Mouse (Mus musculus) hindbrain, embryonic 12.5 days (tissue): Measurements from ENCODE around the gene Synpo2l. TPM values are rescaled to one million over a fixed set of nuclear protein-coding genes. Genes with fewer than 3 reads are reported as not detected.
"Not testable (repeated sequence)": the region's sequence is repeated elsewhere in the genome, so short reads cannot be mapped to it uniquely, and the experiment has no call there.

Experiments used
- ATAC-seq: fragments of 200-750 bp; cut with Nextera tagmentation; 2 replicates; pipeline ENCODE4 v1.8.0; 2017; ENCODE audit warnings: moderate TSS enrichment; ENCODE audit not compliant: low FRiP score
- H3K27ac ChIP-seq: fragments of 300-500 bp; sonication (generic); 2 replicates; pipeline ENCODE4 v1.5.1; 2016; ENCODE audit warnings: mild to moderate bottlenecking
- H3K27me3 ChIP-seq: fragments of 300-500 bp; sonication (generic); 2 replicates; pipeline ENCODE4 v1.6.1; 2016; ENCODE audit warnings: mild to moderate bottlenecking
- H3K36me3 ChIP-seq: fragments of 300-500 bp; sonication (generic); 2 replicates; pipeline ENCODE4 v1.6.1; 2016; ENCODE audit warnings: mild to moderate bottlenecking
- H3K4me1 ChIP-seq: fragments of 300-500 bp; sonication (generic); 2 replicates; pipeline ENCODE4 v1.6.1; 2016
- H3K4me2 ChIP-seq: fragments of 300-500 bp; sonication (generic); replicated peaks from 2 replicates; pipeline ENCODE4 v1.6.1; 2016; ENCODE audit warnings: mild to moderate bottlenecking
- H3K4me3 ChIP-seq: fragments of 300-500 bp; sonication (generic); 2 replicates; pipeline ENCODE4 v1.5.1; 2016; ENCODE audit warnings: mild to moderate bottlenecking
- H3K9ac ChIP-seq: fragments of 300-500 bp; sonication (generic); 2 replicates; pipeline ENCODE4 v1.6.1; 2016; ENCODE audit warnings: mild to moderate bottlenecking, moderate library complexity
- H3K9me3 ChIP-seq: fragments of 300-500 bp; sonication (generic); replicated peaks from 2 replicates; pipeline ENCODE4 v1.6.1; 2016; ENCODE audit warnings: mild to moderate bottlenecking
- WGBS: fragments of 180-500 bp; shearing (Covaris S2); methylation state at CpG from one replicate; pipeline ENCODE4 v1.1.7; 2016; 5-methylcytosine and 5-hydroxymethylcytosine counted together
- polyA plus RNA-seq: library from polyadenylated mRNA; unstranded; fragments of >200 nt; fragmentation: Nextera tagmentation; extraction: Ambion mirVana; gene quantifications from 2 replicates; pipeline ENCODE4 v1.2.1, GENCODE M21; 2016

Gene Synpo2l
- polyA plus RNA-seq = 0.85 and 5.3 TPM in 2 replicates

GRCm38 (mm10) chr14:20668154-20668810 lies at the start of gene Synpo2l:
Synpo2l (minus strand) TSS chr14:20668354.
- Histone ChIP-seq H3K4me1 (peaks cover 2% of the 10 kb centered on the region; the same call in 1 of the 2 replicates), H3K36me3 (no peaks in the 10 kb centered on the region), H3K4me2 (no peak within 1 kb of the TSS), H3K27ac (no peak within 1 kb of the TSS), H3K9ac (no peak within 1 kb of the TSS), H3K9me3 (no peaks in the 10 kb centered on the region), H3K27me3 (peaks cover 35% of the 10 kb centered on the region), H3K4me3 (no peak within 1 kb of the TSS)
- 84% methylated on average over 8 of the region's 8 CpGs for WGBS
- ATAC-seq = no peak

DNA sequence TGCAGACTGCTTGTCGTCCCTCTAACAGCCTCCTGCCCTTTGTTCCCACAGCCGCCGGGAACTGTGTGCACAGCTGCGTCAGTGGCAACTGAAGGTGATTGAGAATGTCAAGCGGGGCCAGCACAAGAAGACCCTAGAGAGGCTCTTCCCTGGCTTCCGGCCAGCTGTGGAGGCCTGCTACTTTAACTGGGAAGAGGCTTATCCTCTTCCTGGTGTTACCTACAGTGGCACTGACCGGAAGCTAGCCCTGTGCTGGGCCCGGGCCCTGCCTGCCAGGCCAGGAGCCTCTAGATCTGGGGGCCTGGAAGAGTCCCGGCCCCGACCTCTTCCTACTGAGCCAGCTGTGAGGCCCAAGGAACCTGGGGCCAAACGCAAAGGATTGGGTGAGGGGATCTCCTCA lies 45.7 kb upstream of the Synpo2l start:
- H3K9ac ChIP-seq = no peak overlapping the region
- no peak overlapping the region for H3K4me3 ChIP-seq
- no peaks in the 10 kb centered on the region for H3K27me3 ChIP-seq
- H3K27ac ChIP-seq = no peak overlapping the region
- peaks cover 83% of the 10 kb centered on the region for H3K36me3 ChIP-seq
- H3K9me3 ChIP-seq = no peaks in the 10 kb centered on the region
- WGBS = 79% methylated on average over 11 of the region's 11 CpGs
- ATAC-seq = no peak
- H3K4me1 ChIP-seq = peaks cover 9% of the 10 kb centered on the region
- no peak overlapping the region for H3K4me2 ChIP-seq

GRCm38 (mm10) chr14:20708239-20708638 lies 40.1 kb upstream of the Synpo2l start:
- H3K4me1 ChIP-seq = peaks cover 19% of the 10 kb centered on the region
- no peaks in the 10 kb centered on the region for H3K27me3 ChIP-seq
- peak overlapping the region; percentile 99 for H3K4me3 ChIP-seq
- H3K9me3 ChIP-seq = no peaks in the 10 kb centered on the region
- H3K9ac ChIP-seq = peak overlapping the region; percentile 99
- peaks cover 41% of the 10 kb centered on the region for H3K36me3 ChIP-seq
- no peak for ATAC-seq
- 9% methylated on average over 10 of the region's 10 CpGs for WGBS
- peak overlapping the region; percentile 88; the same call in 1 of the 2 replicates for H3K27ac ChIP-seq
- peak overlapping the region; percentile 72 for H3K4me2 ChIP-seq

DNA sequence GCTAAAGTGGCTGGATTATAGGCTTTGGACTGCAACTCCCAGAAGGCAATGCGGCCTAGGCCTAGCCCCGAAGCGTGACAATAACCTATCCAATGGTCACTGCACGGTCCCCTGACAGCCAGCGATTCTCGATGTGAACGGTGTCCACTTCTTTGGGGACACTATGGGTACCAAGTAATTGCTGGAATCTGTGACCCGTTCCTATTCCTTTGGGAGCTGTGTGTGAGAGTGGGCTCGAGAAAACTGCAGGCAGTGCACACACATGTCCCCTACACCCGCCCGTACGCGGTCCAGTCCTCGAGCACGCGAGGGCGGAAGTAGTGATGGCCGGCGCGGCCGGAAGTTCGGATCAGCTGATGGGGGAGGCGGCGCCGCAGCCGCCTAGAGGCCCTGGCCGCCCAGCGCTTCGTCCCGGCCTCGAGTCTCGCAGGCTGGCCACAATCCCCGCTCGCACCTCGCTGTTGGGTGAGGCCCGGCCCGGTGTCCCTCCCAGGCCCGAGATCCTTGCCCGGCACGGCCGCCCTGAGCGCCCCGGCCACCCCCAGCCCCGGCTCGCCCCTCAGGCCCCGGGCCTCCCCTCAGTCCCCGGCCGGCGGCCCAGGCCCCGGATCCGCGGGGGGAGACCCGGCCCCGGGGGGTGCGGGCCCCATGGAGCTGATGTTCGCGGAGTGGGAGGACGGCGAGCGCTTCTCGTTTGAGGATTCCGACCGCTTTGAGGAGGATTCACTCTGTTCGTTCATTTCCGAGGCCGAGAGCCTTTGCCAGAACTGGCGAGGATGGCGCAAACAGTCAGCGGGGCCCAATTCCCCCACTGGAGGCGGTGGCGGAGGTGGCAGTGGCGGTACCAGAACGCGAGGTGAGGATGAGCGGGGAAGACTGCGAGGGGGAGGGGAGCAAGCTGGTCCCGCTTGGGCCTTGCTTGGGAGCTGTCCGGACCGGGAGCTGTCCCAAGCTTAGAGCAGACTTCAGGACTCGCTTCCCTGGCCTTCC lies 39.3 kb upstream of the Synpo2l start, which contains the start of gene Zswim8:
Zswim8 (plus strand) TSS at position 352 of the 990 bp plus-strand sequence.
- Histone ChIP-seq H3K4me1 (peaks cover 19% of the 10 kb centered on the region), H3K36me3 (peaks cover 34% of the 10 kb centered on the region), H3K9ac (peak within 1 kb of the TSS; percentile 99), H3K4me2 (peak within 1 kb of the TSS; percentile 72), H3K27me3 (no peaks in the 10 kb centered on the region), H3K9me3 (no peaks in the 10 kb centered on the region), H3K4me3 (peak within 1 kb of the TSS; percentile 99), H3K27ac (peak within 1 kb of the TSS; percentile 88)
- under 1% methylated on average over 70 of the region's 80 CpGs for WGBS
- ATAC-seq = peak; percentile 94

GRCm38 (mm10) chr14:20703461-20703860 lies 35.3 kb upstream of the Synpo2l start:
- ATAC-seq, H3K9me3 ChIP-seq, H3K27me3 ChIP-seq: not testable (repeated sequence)
- Histone ChIP-seq H3K4me2 (peak overlapping the region; percentile 65), H3K4me1 (peaks cover 29% of the 10 kb centered on the region), H3K9ac (peak overlapping the region; percentile 79), H3K27ac (peak overlapping the region; percentile 91), H3K36me3 (peaks cover 13% of the 10 kb centered on the region), H3K4me3 (peak overlapping the region; percentile 74)
- WGBS = 10% methylated on average over 8 of the region's 8 CpGs

DNA sequence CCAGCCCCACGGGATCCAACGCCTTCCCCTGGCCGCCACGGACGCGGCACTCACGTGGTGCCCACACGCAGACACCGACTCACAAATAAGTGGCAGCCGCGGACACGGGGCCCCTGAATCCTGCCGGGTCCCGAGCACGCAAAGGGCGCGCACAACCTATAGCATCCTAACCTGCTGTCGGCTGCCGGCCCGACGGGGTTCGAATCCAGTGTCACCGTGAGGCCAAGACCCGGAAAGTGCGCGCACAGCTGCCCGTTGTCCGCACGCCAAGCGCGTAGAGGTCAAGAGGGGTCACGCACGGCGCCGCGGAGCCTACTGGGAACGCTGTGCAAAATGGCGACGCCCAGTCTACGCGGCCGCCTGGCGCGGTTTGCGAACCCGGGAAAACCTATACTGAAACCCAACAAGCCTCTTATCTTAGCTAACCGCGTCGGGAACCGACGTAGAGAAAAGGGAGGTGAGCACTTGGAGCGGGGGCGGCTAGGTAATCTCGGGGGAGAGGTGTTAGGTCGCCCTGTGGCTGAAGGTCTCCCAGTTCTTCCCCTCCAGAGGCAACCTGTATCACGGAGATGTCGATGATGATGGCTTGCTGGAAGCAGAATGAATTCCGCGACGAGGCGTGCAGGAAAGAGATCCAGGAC lies 34.7 kb upstream of the Synpo2l start, which contains the start of gene Chchd1:
Chchd1 (plus strand) TSS at position 266 of the 641 bp plus-strand sequence.
- Histone ChIP-seq H3K4me3 (peak within 1 kb of the TSS; percentile 74), H3K4me1 (peaks cover 33% of the 10 kb centered on the region)
- peak; percentile 72 for ATAC-seq

DNA sequence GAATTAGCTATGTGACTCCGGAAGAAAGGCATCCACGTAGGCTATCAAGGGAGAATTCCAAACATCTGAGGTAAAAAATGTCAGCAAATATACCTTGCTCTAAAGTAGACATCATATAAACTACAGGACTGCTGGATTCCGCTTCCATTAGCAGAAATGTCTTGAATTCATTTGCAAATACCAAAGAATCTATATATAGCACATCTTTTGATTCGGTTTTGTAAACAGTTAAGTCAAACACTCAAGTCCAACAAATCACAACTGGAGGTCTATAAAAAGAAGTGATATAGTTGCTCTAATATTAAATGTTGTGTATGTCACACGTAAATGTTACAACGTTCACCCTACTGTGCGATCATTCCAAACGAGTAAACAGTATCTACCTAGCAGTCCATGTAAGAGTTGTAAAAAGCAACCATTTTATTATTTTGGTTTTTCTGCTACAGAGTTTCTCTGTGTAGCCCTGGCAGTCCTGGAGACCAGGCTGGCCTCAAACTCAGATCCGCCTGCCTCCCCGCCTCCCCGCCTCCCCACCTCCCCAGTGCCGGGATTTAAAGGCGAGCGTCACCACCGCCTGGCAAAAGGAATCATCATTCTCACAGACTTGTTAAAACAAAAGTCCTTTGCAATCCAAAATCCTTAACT lies 34.1 kb upstream of the Synpo2l start:
- Histone ChIP-seq H3K36me3 (peaks cover 18% of the 10 kb centered on the region), H3K4me2 (peak overlapping the region; percentile 65), H3K4me1 (peaks cover 40% of the 10 kb centered on the region), H3K9ac (peak overlapping the region; percentile 79), H3K27ac (peak overlapping the region; percentile 91), H3K4me3 (peak overlapping the region; percentile 74), H3K9me3 (no peaks in the 10 kb centered on the region), H3K27me3 (no peaks in the 10 kb centered on the region)
- ATAC-seq = peak; percentile 23; the same call in 1 of the 2 replicates
- WGBS = 17% methylated on average over 15 of the region's 15 CpGs

More for the DNA sequence above, 34.7 kb upstream of the Synpo2l start, which contains the start of gene Chchd1:
- Histone ChIP-seq H3K9me3 (no peaks in the 10 kb centered on the region), H3K27me3 (no peaks in the 10 kb centered on the region), H3K9ac (peak within 1 kb of the TSS; percentile 79), H3K27ac (peak within 1 kb of the TSS; percentile 91), H3K4me2 (peak within 1 kb of the TSS; percentile 65), H3K36me3 (peaks cover 18% of the 10 kb centered on the region)
- under 1% methylated on average over 61 of the region's 61 CpGs for WGBS

DNA sequence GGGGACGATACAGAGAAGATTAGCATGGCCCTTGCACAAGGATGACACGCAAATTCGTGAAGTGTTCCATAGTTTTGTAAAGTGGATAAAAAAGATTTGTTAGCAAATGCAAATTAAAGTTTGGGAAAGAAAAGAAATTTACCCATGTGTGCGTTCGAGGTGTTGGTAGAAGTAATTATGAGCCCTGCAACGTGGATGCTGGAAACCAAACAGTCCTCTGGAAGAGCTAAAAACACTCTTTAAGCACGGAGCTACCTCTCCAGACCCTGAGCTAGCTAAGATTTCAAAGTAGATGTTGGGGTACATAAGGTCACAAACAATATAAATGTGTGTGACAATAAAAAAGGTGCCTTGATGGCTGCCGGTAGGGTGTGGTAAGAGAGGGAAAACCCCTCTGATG lies 33.4 kb upstream of the Synpo2l start:
- Histone ChIP-seq H3K4me3 (peak overlapping the region; percentile 74; the same call in 1 of the 2 replicates), H3K27me3 (no peaks in the 10 kb centered on the region), H3K36me3 (peaks cover 18% of the 10 kb centered on the region), H3K9me3 (no peaks in the 10 kb centered on the region), H3K9ac (0 out of 2 replicates have a peak overlapping the region, but pooled peaks have one; percentile 79), H3K4me1 (peaks cover 46% of the 10 kb centered on the region), H3K27ac (no peak overlapping the region), H3K4me2 (peak overlapping the region; percentile 65)
- ATAC-seq = no peak
- 89% methylated on average over 8 of the region's 8 CpGs for WGBS

- H3K4me1 ChIP-seq = peaks cover 55% of the 10 kb centered on the region
- no peaks in the 10 kb centered on the region for H3K27me3 ChIP-seq
- H3K9me3 ChIP-seq = no peaks in the 10 kb centered on the region
- ATAC-seq = no peak
- H3K4me2 ChIP-seq = no peak overlapping the region
- H3K36me3 ChIP-seq = peaks cover 17% of the 10 kb centered on the region
- 91% methylated on average over 3 of the region's 3 CpGs for WGBS
- H3K27ac ChIP-seq = no peak overlapping the region
- H3K9ac ChIP-seq = no peak overlapping the region
- no peak overlapping the region for H3K4me3 ChIP-seq
These were observed 32.2 kb upstream of the Synpo2l start for GRCm38 (mm10) chr14:20700362-20700761.

GRCm38 (mm10) chr14:20698515-20698914 lies 30.4 kb upstream of the Synpo2l start:
- ATAC-seq = no peak
- WGBS = 89% methylated on average over 2 of the region's 2 CpGs
- Histone ChIP-seq H3K9ac (peak overlapping the region; percentile 24; the same call in 1 of the 2 replicates), H3K27ac (no peak overlapping the region), H3K4me3 (no peak overlapping the region), H3K36me3 (peaks cover 15% of the 10 kb centered on the region), H3K4me1 (peaks cover 60% of the 10 kb centered on the region), H3K9me3 (no peaks in the 10 kb centered on the region), H3K27me3 (no peaks in the 10 kb centered on the region), H3K4me2 (peak overlapping the region; percentile 83; the same call in 1 of the 2 replicates)

DNA sequence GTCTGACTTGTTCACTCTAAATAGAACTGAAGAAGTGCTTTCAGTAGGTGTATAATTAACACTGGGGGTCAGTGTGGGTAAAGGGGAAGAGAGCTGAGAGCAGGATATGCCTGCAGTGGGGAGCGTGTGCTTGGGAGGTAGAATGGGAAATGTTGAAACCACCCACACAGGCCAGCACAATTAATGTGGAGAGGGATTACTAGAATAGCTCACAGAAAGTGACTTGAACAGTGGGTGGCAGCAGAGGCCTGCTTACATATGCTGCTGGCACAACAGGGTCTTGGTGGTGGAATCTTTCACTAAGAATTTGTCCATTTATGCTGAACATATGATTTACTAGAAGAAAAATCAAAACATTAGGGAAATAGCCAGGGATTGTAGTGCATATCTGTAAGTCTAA lies 28.8 kb upstream of the Synpo2l start:
- peak overlapping the region; percentile 56 for H3K9ac ChIP-seq
- ATAC-seq = no peak
- H3K27me3 ChIP-seq = no peaks in the 10 kb centered on the region
- peak overlapping the region; percentile 64 for H3K4me3 ChIP-seq
- 17% methylated on average over 1 of the region's 1 CpGs for WGBS
- H3K4me2 ChIP-seq = peak overlapping the region; percentile 83
- H3K4me1 ChIP-seq = peaks cover 56% of the 10 kb centered on the region
- peak overlapping the region; percentile 55 for H3K27ac ChIP-seq
- H3K36me3 ChIP-seq = peaks cover 30% of the 10 kb centered on the region
- H3K9me3 ChIP-seq = no peaks in the 10 kb centered on the region
